Mouse (Mus musculus): ENCODE results near the gene Slc34a1. TPM values are rescaled to one million over a fixed set of nuclear protein-coding genes. Genes with fewer than 3 reads are reported as not detected.

Slc34a1 gene
- polyA plus RNA-seq, 1 experiment from 2014 or later = not detected

- H3K4me3 ChIP-seq (replicated peaks) = no peak overlapping the region
- no peak overlapping the region for H3K4me2 ChIP-seq
- no peaks in the 10 kb centered on the region for H3K4me1 ChIP-seq (replicated peaks)
- H3K9me3 ChIP-seq (replicated peaks) = no peaks in the 10 kb centered on the region
- no peak overlapping the region for H3K9ac ChIP-seq
- H3K27me3 ChIP-seq = peaks cover 89% of the 10 kb centered on the region
- H3K27ac ChIP-seq = no peak overlapping the region
- 9% methylated on average over 11 of the region's 11 CpGs for WGBS (ENCODE audit: insufficient replicate concordance)
- no peaks in the 10 kb centered on the region for H3K36me3 ChIP-seq
- DNase-seq = peak; percentile 45
- peak; percentile 50; the same call in 1 of the 2 replicates for ATAC-seq (ENCODE audit: low read depth)
Measured at GRCm38 (mm10) chr13:55404853-55405782, 7.1 kb downstream of the Slc34a1 start.

- H3K36me3 ChIP-seq = no peaks in the 10 kb centered on the region
- no peak overlapping the region for H3K4me3 ChIP-seq (replicated peaks)
- ATAC-seq (ENCODE audit: low read depth) (no peak; the same call in 1 of the 2 replicates), DNase-seq (no peak)
- H3K27ac ChIP-seq = no peak overlapping the region
- no peaks in the 10 kb centered on the region for H3K4me1 ChIP-seq (replicated peaks)
- peaks cover 90% of the 10 kb centered on the region for H3K27me3 ChIP-seq
- WGBS (ENCODE audit: insufficient replicate concordance) = 18% methylated on average over 13 of the region's 13 CpGs
- H3K9me3 ChIP-seq (replicated peaks) = no peaks in the 10 kb centered on the region
- no peak overlapping the region for H3K9ac ChIP-seq
- no peak overlapping the region for H3K4me2 ChIP-seq
Measured at GRCm38 (mm10) chr13:55405783-55406390, 7.9 kb downstream of the Slc34a1 start.

- DNase-seq (no peak), ATAC-seq (ENCODE audit: low read depth) (no peak)
- no peaks in the 10 kb centered on the region for H3K4me1 ChIP-seq (replicated peaks)
- peaks cover 98% of the 10 kb centered on the region for H3K27me3 ChIP-seq
- H3K36me3 ChIP-seq = no peaks in the 10 kb centered on the region
- H3K27ac ChIP-seq = no peak overlapping the region
- no peak overlapping the region for H3K9ac ChIP-seq
- no peak overlapping the region for H3K4me3 ChIP-seq (replicated peaks)
- H3K9me3 ChIP-seq (replicated peaks) = no peaks in the 10 kb centered on the region
- 65% methylated on average over 4 of the region's 4 CpGs for whole genome bisulfite sequencing (ENCODE audit: insufficient replicate concordance)
- no peak overlapping the region for H3K4me2 ChIP-seq
Measured at GRCm38 (mm10) chr13:55407341-55407740, 9.4 kb downstream of the Slc34a1 start.

- peaks cover 7% of the 10 kb centered on the region for H3K4me1 ChIP-seq (replicated peaks)
Measured at GRCm38 (mm10) chr13:55408546-55409120, 10.6 kb downstream of the Slc34a1 start.

GRCm38 (mm10) chr13:55411826-55412225, 13.8 kb downstream of the Slc34a1 start:
- Histone ChIP-seq H3K9ac (no peak overlapping the region), H3K9me3 (replicated peaks) (no peaks in the 10 kb centered on the region), H3K27me3 (peaks cover 87% of the 10 kb centered on the region), H3K36me3 (no peaks in the 10 kb centered on the region), H3K4me3 (replicated peaks) (no peak overlapping the region), H3K4me1 (replicated peaks) (peaks cover 14% of the 10 kb centered on the region), H3K4me2 (no peak overlapping the region), H3K27ac (no peak overlapping the region)
- DNase-seq = no peak
- ATAC-seq (ENCODE audit: low read depth) = no peak
- WGBS (ENCODE audit: insufficient replicate concordance) = 56% methylated on average over 7 of the region's 7 CpGs

More at GRCm38 (mm10) chr13:55408546-55409120, 10.6 kb downstream of the Slc34a1 start:
- WGBS (ENCODE audit: insufficient replicate concordance) = 70% methylated on average over 19 of the region's 19 CpGs
- Histone ChIP-seq H3K9ac (no peak overlapping the region), H3K36me3 (no peaks in the 10 kb centered on the region), H3K27me3 (peaks cover 97% of the 10 kb centered on the region), H3K27ac (no peak overlapping the region), H3K4me3 (replicated peaks) (no peak overlapping the region), H3K9me3 (replicated peaks) (no peaks in the 10 kb centered on the region), H3K4me2 (no peak overlapping the region)
- ATAC-seq (ENCODE audit: low read depth) (no peak), DNase-seq (no peak)

GRCm38 (mm10) chr13:55412643-55413307, 14.8 kb downstream of the Slc34a1 start:
- no peak for ATAC-seq (ENCODE audit: low read depth)
- H3K4me2 ChIP-seq = no peak overlapping the region
- H3K27ac ChIP-seq = no peak overlapping the region
- peaks cover 84% of the 10 kb centered on the region for H3K27me3 ChIP-seq
- H3K9ac ChIP-seq = no peak overlapping the region
- peaks cover 14% of the 10 kb centered on the region for H3K4me1 ChIP-seq (replicated peaks)
- DNase-seq = no peak
- 68% methylated on average over 13 of the region's 13 CpGs for WGBS (ENCODE audit: insufficient replicate concordance)
- H3K36me3 ChIP-seq = no peaks in the 10 kb centered on the region
- H3K9me3 ChIP-seq (replicated peaks) = no peaks in the 10 kb centered on the region
- H3K4me3 ChIP-seq (replicated peaks) = no peak overlapping the region

- DNase-seq (no peak), ATAC-seq (ENCODE audit: low read depth) (0 out of 2 replicates have a peak, but pooled peaks have one; percentile 7)
- Histone ChIP-seq H3K4me2 (no peak overlapping the region), H3K27me3 (peaks cover 84% of the 10 kb centered on the region), H3K4me3 (replicated peaks) (no peak overlapping the region), H3K36me3 (no peaks in the 10 kb centered on the region), H3K27ac (no peak overlapping the region), H3K9me3 (replicated peaks) (no peaks in the 10 kb centered on the region), H3K9ac (no peak overlapping the region), H3K4me1 (replicated peaks) (peaks cover 19% of the 10 kb centered on the region)
- WGBS (ENCODE audit: insufficient replicate concordance) = 23% methylated on average over 12 of the region's 12 CpGs
Measured at GRCm38 (mm10) chr13:55413333-55413732, 15.3 kb downstream of the Slc34a1 start.

- no peaks in the 10 kb centered on the region for H3K36me3 ChIP-seq
- WGBS (ENCODE audit: insufficient replicate concordance) = 14% methylated on average over 41 of the region's 41 CpGs
- ATAC-seq (ENCODE audit: low read depth) (no peak), DNase-seq (no peak)
- peak within 1 kb of the TSS; percentile 50 for H3K4me2 ChIP-seq
- no peaks in the 10 kb centered on the region for H3K9me3 ChIP-seq (replicated peaks)
- peaks cover 83% of the 10 kb centered on the region for H3K27me3 ChIP-seq
- peak within 1 kb of the TSS; percentile 17; the same call in 1 of the 2 replicates for H3K4me3 ChIP-seq (replicated peaks)
- peak within 1 kb of the TSS; percentile 36; the same call in 1 of the 2 replicates for H3K9ac ChIP-seq
- peaks cover 21% of the 10 kb centered on the region for H3K4me1 ChIP-seq (replicated peaks)
- no peak within 1 kb of the TSS for H3K27ac ChIP-seq
Measured at GRCm38 (mm10) chr13:55414743-55415380, 16.9 kb downstream of the Slc34a1 start, which contains the start of gene Pfn3. Pfn3 (minus strand) TSS chr13:55415232.

GRCm38 (mm10) chr13:55418004-55418403, 20.0 kb downstream of the Slc34a1 start:
- Histone ChIP-seq H3K4me1 (replicated peaks) (peaks cover 38% of the 10 kb centered on the region), H3K27ac (no peak overlapping the region), H3K4me3 (replicated peaks) (no peak overlapping the region), H3K9me3 (replicated peaks) (no peaks in the 10 kb centered on the region), H3K4me2 (no peak overlapping the region), H3K36me3 (no peaks in the 10 kb centered on the region), H3K27me3 (peaks cover 84% of the 10 kb centered on the region), H3K9ac (no peak overlapping the region)
- ATAC-seq (ENCODE audit: low read depth) (peak; percentile 64), DNase-seq (peak; percentile 59)
- 8% methylated on average over 12 of the region's 12 CpGs for WGBS (ENCODE audit: insufficient replicate concordance)

- Histone ChIP-seq H3K4me1 (replicated peaks) (peaks cover 31% of the 10 kb centered on the region), H3K27ac (no peak overlapping the region), H3K9ac (no peak overlapping the region), H3K36me3 (no peaks in the 10 kb centered on the region), H3K9me3 (replicated peaks) (no peaks in the 10 kb centered on the region), H3K27me3 (peaks cover 73% of the 10 kb centered on the region), H3K4me2 (no peak overlapping the region), H3K4me3 (replicated peaks) (no peak overlapping the region)
- WGBS (ENCODE audit: insufficient replicate concordance) = 54% methylated on average over 5 of the region's 5 CpGs
- DNase-seq = no peak
- ATAC-seq (ENCODE audit: low read depth) = no peak
Measured at GRCm38 (mm10) chr13:55419142-55419541, 21.2 kb downstream of the Slc34a1 start.

Data from liver, embryonic 13.5 days (tissue).